Mouse (Mus musculus): ENCODE results near the gene Ppef1. TPM values are rescaled to one million over a fixed set of nuclear protein-coding genes. Genes with fewer than 3 reads are reported as not detected.
"Not testable (repeated sequence)": the region's sequence is repeated elsewhere in the genome, so short reads cannot be mapped to it uniquely, and the experiment has no call there.

The Ppef1 gene
- polyA plus RNA-seq (2014; fragmentation: Nextera tagmentation; extraction: Ambion mirVana), result not detected in 2 replicates

DNA sequence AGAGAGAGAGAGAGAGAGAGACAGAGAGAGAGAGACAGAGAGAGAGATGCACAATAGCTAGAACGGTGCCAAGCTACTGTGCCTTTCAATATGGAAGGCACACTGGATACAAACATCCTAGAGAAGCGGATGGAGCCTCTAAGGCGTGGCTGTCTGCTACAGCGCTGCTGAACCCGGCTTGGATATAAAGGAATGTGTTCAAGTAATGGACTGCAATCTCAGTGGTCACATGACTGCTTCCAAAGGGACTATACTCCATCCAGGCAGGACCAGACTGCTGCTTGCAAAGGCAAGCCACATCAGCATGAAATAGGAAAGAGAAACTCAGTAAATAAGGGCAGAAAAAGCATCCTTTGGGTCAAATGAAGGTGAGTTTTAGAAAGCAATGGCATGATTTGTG, at the start of gene Ppef1:
Gene Ppef1, minus strand, starts transcription at position 116 of the 400 bp plus-strand sequence.
- Histone ChIP-seq H3K4me2 (no peak within 1 kb of the TSS), H3K9me3 (ENCODE audit: control insufficient read depth, low read length) (no peaks in the 10 kb centered on the region), H3K36me3 (ENCODE audit: control insufficient read depth, insufficient read depth, low read length) (no peaks in the 10 kb centered on the region), H3K9ac (ENCODE audit: low read depth, low read length) (no peak within 1 kb of the TSS), H3K4me3 (ENCODE audit: low read depth, low read length) (no peak within 1 kb of the TSS), H3K27me3 (replicated peaks; ENCODE audit: control insufficient read depth, insufficient read depth, low read length) (0 out of 2 replicates have a peak, but pooled peaks cover 3% of the 10 kb centered on the region), H3K27ac (ENCODE audit: low read depth, low read length) (no peak within 1 kb of the TSS), H3K4me1 (replicated peaks; ENCODE audit: control insufficient read depth, insufficient read depth, low read length) (no peaks in the 10 kb centered on the region)
- DNase-seq (ENCODE audit: low spot score) (no peak), ATAC-seq (replicated peaks; ENCODE audit: low FRiP score) (no peak)
- 79% methylated on average over 5 of the region's 5 CpGs for WGBS

GRCm38 (mm10) chrX:160782276-160782675, 46.7 kb upstream of the Ppef1 start:
- H3K27ac ChIP-seq (ENCODE audit: low read depth, low read length), result no peak overlapping the region
- H3K4me1 ChIP-seq (replicated peaks; ENCODE audit: control insufficient read depth, insufficient read depth, low read length), result no peaks in the 10 kb centered on the region
- no peak for ATAC-seq (replicated peaks; ENCODE audit: low FRiP score)
- H3K36me3 ChIP-seq (ENCODE audit: control insufficient read depth, insufficient read depth, low read length), result no peaks in the 10 kb centered on the region
- H3K4me2 ChIP-seq, result no peak overlapping the region
- no peak for DNase-seq (ENCODE audit: low spot score)
- H3K9ac ChIP-seq (ENCODE audit: low read depth, low read length), result no peak overlapping the region
- H3K27me3 ChIP-seq (replicated peaks; ENCODE audit: control insufficient read depth, insufficient read depth, low read length), result peaks cover 2% of the 10 kb centered on the region; the same call in 1 of the 2 replicates
- 79% methylated on average over 5 of the region's 5 CpGs for WGBS
- H3K4me3 ChIP-seq (ENCODE audit: low read depth, low read length), result no peak overlapping the region
- no peaks in the 10 kb centered on the region for H3K9me3 ChIP-seq (ENCODE audit: control insufficient read depth, low read length)

GRCm38 (mm10) chrX:160773033-160773432, 37.5 kb upstream of the Ppef1 start:
- ATAC-seq (replicated peaks; ENCODE audit: low FRiP score), result no peak
- Histone ChIP-seq H3K9me3 (ENCODE audit: control insufficient read depth, low read length) (no peaks in the 10 kb centered on the region), H3K9ac (ENCODE audit: low read depth, low read length) (no peak overlapping the region), H3K36me3 (ENCODE audit: control insufficient read depth, insufficient read depth, low read length) (no peaks in the 10 kb centered on the region), H3K4me2 (no peak overlapping the region), H3K4me1 (replicated peaks; ENCODE audit: control insufficient read depth, insufficient read depth, low read length) (no peaks in the 10 kb centered on the region), H3K27me3 (replicated peaks; ENCODE audit: control insufficient read depth, insufficient read depth, low read length) (no peaks in the 10 kb centered on the region; the same call in 1 of the 2 replicates), H3K4me3 (ENCODE audit: low read depth, low read length) (no peak overlapping the region), H3K27ac (ENCODE audit: low read depth, low read length) (no peak overlapping the region)
- no peak for DNase-seq (ENCODE audit: low spot score)
- 43% methylated on average over 1 of the region's 1 CpGs for WGBS

DNA sequence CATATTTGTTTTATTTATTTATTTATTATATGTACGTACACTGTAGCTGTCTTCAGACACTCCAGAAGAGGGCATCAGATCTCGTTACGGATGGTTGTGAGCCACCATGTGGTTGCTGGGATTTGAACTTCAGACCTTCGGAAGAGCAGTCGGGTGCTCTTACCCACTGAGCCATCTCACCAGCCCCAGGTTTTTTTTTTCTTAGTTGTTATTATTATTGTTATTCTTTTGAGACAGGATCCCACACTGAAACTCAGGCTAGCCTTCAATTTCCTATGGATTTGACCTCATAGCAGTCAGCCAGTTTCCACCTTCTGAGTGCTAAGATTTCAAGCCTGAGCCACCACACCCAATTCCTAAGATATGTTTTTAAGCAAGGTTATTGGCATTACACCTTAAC, 34.1 kb upstream of the Ppef1 start:
- not testable (repeated sequence) for H3K9ac ChIP-seq (ENCODE audit: low read depth, low read length); H3K27ac ChIP-seq (ENCODE audit: low read depth, low read length); H3K4me1 ChIP-seq (replicated peaks; ENCODE audit: control insufficient read depth, insufficient read depth, low read length); H3K4me3 ChIP-seq (ENCODE audit: low read depth, low read length); H3K9me3 ChIP-seq (ENCODE audit: control insufficient read depth, low read length); H3K4me2 ChIP-seq; H3K36me3 ChIP-seq (ENCODE audit: control insufficient read depth, insufficient read depth, low read length); H3K27me3 ChIP-seq (replicated peaks; ENCODE audit: control insufficient read depth, insufficient read depth, low read length); DNase-seq (ENCODE audit: low spot score); ATAC-seq (replicated peaks; ENCODE audit: low FRiP score)
- 72% methylated on average over 5 of the region's 5 CpGs for WGBS

DNA sequence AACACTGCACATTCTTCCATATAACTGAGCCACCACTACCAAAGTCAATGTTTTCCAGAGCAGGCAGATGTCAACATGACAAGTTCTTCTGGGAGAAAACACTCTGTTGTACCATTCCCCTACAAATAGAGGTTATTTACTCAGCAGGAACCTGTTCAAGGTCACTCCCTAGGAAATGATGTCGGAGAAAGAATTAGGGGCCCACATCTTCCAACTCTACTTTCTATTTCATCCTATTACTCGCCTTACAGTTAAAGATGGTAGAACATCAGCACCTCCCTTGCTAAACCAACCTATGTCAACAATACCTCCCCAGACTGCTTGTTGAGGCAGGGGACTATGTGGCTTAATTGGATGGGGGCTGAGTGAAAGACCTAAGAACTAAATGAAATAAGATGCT, 32.1 kb upstream of the Ppef1 start, which contains the start of gene Rs1:
Gene Rs1, plus strand, starts transcription at position 301 of the 400 bp plus-strand sequence.
- WGBS, result 80% methylated on average over 2 of the region's 2 CpGs
- Histone ChIP-seq H3K9me3 (ENCODE audit: control insufficient read depth, low read length) (no peaks in the 10 kb centered on the region), H3K27me3 (replicated peaks; ENCODE audit: control insufficient read depth, insufficient read depth, low read length) (no peaks in the 10 kb centered on the region; the same call in 1 of the 2 replicates), H3K27ac (ENCODE audit: low read depth, low read length) (no peak within 1 kb of the TSS), H3K9ac (ENCODE audit: low read depth, low read length) (no peak within 1 kb of the TSS), H3K36me3 (ENCODE audit: control insufficient read depth, insufficient read depth, low read length) (no peaks in the 10 kb centered on the region), H3K4me2 (peak within 1 kb of the TSS; percentile 52), H3K4me1 (replicated peaks; ENCODE audit: control insufficient read depth, insufficient read depth, low read length) (no peaks in the 10 kb centered on the region), H3K4me3 (ENCODE audit: low read depth, low read length) (peak within 1 kb of the TSS; percentile 45)
- ATAC-seq (replicated peaks; ENCODE audit: low FRiP score) (no peak), DNase-seq (ENCODE audit: low spot score) (no peak)

- Histone ChIP-seq H3K4me3 (ENCODE audit: low read depth, low read length) (peak overlapping the region; percentile 45), H3K9me3 (ENCODE audit: control insufficient read depth, low read length) (no peaks in the 10 kb centered on the region), H3K27me3 (replicated peaks; ENCODE audit: control insufficient read depth, insufficient read depth, low read length) (no peaks in the 10 kb centered on the region; the same call in 1 of the 2 replicates), H3K4me1 (replicated peaks; ENCODE audit: control insufficient read depth, insufficient read depth, low read length) (no peaks in the 10 kb centered on the region), H3K4me2 (peak overlapping the region; percentile 52), H3K9ac (ENCODE audit: low read depth, low read length) (peak overlapping the region; percentile 39), H3K27ac (ENCODE audit: low read depth, low read length) (no peak overlapping the region), H3K36me3 (ENCODE audit: control insufficient read depth, insufficient read depth, low read length) (no peaks in the 10 kb centered on the region)
- ATAC-seq (replicated peaks; ENCODE audit: low FRiP score) (peak; percentile 82), DNase-seq (ENCODE audit: low spot score) (no peak)
- 21% methylated on average over 15 of the region's 15 CpGs for WGBS
Measured at GRCm38 (mm10) chrX:160766233-160766616, 30.7 kb upstream of the Ppef1 start.

GRCm38 (mm10) chrX:160765389-160766232, 30.0 kb upstream of the Ppef1 start:
- Histone ChIP-seq H3K4me2 (peak overlapping the region; percentile 52), H3K36me3 (ENCODE audit: control insufficient read depth, insufficient read depth, low read length) (no peaks in the 10 kb centered on the region), H3K4me3 (ENCODE audit: low read depth, low read length) (peak overlapping the region; percentile 55), H3K9me3 (ENCODE audit: control insufficient read depth, low read length) (no peaks in the 10 kb centered on the region), H3K27ac (ENCODE audit: low read depth, low read length) (no peak overlapping the region), H3K27me3 (replicated peaks; ENCODE audit: control insufficient read depth, insufficient read depth, low read length) (no peaks in the 10 kb centered on the region; the same call in 1 of the 2 replicates), H3K4me1 (replicated peaks; ENCODE audit: control insufficient read depth, insufficient read depth, low read length) (no peaks in the 10 kb centered on the region), H3K9ac (ENCODE audit: low read depth, low read length) (peak overlapping the region; percentile 55; the same call in 1 of the 2 replicates)
- ATAC-seq (replicated peaks; ENCODE audit: low FRiP score) (peak; percentile 94), DNase-seq (ENCODE audit: low spot score) (peak; percentile 79)
- 27% methylated on average over 30 of the region's 30 CpGs for WGBS

DNA sequence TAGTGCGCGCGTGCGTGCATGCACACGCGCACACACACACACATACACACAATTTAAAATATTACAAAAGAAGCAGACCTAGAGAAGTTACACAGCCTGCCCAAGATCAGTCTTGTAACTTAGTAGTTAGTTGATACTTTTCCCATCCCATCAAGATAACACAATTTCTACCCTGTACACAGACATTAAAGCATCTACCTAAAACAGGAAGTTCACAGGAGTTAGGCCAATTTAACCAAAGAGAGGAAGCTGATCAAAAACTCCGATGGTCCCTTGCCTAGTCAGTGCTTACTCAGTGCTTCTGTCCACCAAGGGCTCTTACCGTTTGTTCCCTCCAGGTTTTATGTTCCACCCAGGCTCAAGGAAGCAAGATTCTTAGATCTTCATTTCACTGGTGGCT, 15.2 kb upstream of the Ppef1 start:
- ATAC-seq (replicated peaks; ENCODE audit: low FRiP score), result no peak
- Histone ChIP-seq H3K4me2 (no peak overlapping the region), H3K4me3 (ENCODE audit: low read depth, low read length) (no peak overlapping the region), H3K27ac (ENCODE audit: low read depth, low read length) (no peak overlapping the region), H3K9ac (ENCODE audit: low read depth, low read length) (no peak overlapping the region), H3K36me3 (ENCODE audit: control insufficient read depth, insufficient read depth, low read length) (no peaks in the 10 kb centered on the region), H3K27me3 (replicated peaks; ENCODE audit: control insufficient read depth, insufficient read depth, low read length) (no peaks in the 10 kb centered on the region; the same call in 1 of the 2 replicates), H3K4me1 (replicated peaks; ENCODE audit: control insufficient read depth, insufficient read depth, low read length) (no peaks in the 10 kb centered on the region), H3K9me3 (ENCODE audit: control insufficient read depth, low read length) (no peaks in the 10 kb centered on the region)
- no peak for DNase-seq (ENCODE audit: low spot score)
- 87% methylated on average over 8 of the region's 8 CpGs for WGBS

GRCm38 (mm10) chrX:160748653-160749052, 13.1 kb upstream of the Ppef1 start:
- H3K4me3 ChIP-seq (ENCODE audit: low read depth, low read length), result no peak overlapping the region
- no peak overlapping the region for H3K27ac ChIP-seq (ENCODE audit: low read depth, low read length)
- no peak for DNase-seq (ENCODE audit: low spot score)
- no peak for ATAC-seq (replicated peaks; ENCODE audit: low FRiP score)
- no peak overlapping the region for H3K4me2 ChIP-seq
- no peaks in the 10 kb centered on the region for H3K36me3 ChIP-seq (ENCODE audit: control insufficient read depth, insufficient read depth, low read length)
- WGBS, result 50% methylated on average over 1 of the region's 1 CpGs
- H3K9ac ChIP-seq (ENCODE audit: low read depth, low read length), result no peak overlapping the region
- H3K9me3 ChIP-seq (ENCODE audit: control insufficient read depth, low read length), result no peaks in the 10 kb centered on the region
- no peaks in the 10 kb centered on the region for H3K4me1 ChIP-seq (replicated peaks; ENCODE audit: control insufficient read depth, insufficient read depth, low read length)
- no peaks in the 10 kb centered on the region for H3K27me3 ChIP-seq (replicated peaks; ENCODE audit: control insufficient read depth, insufficient read depth, low read length)
